Mouse (Mus musculus) intestine, postnatal 0 days (tissue): ENCODE data around the gene Itgb6. TPM values are rescaled to one million over a fixed set of nuclear protein-coding genes. Genes with fewer than 3 reads are reported as not detected.

ENCODE experiments used
- ATAC-seq: fragments of 200-750 bp; cut with Nextera tagmentation; 2 replicates; pipeline ENCODE4 v1.8.0; 2017; ENCODE audit warnings: mild to moderate bottlenecking, moderate TSS enrichment, moderate library complexity
- H3K27ac ChIP-seq: fragments of 300-500 bp; sonication (generic); 2 replicates; pipeline ENCODE4 v1.5.1; 2014; ENCODE audit warnings: mild to moderate bottlenecking, low read depth, low read length, moderate library complexity
- H3K27me3 ChIP-seq: fragments of 300-500 bp; sonication (generic); replicated peaks from 2 replicates; pipeline ENCODE4 v1.6.1; 2014; ENCODE audit warnings: low read length, mixed read lengths; ENCODE audit not compliant: control insufficient read depth, insufficient read depth
- H3K36me3 ChIP-seq: fragments of 300-500 bp; sonication (generic); 2 replicates; pipeline ENCODE4 v1.6.1; 2014; ENCODE audit warnings: mild to moderate bottlenecking, moderate library complexity; ENCODE audit not compliant: control insufficient read depth, insufficient read depth
- H3K4me1 ChIP-seq: fragments of 300-500 bp; sonication (generic); replicated peaks from 2 replicates; pipeline ENCODE4 v1.6.1; 2014; ENCODE audit warnings: antibody characterized with exemption, low read length, mixed read lengths; ENCODE audit not compliant: control insufficient read depth, insufficient read depth
- H3K4me2 ChIP-seq: fragments of 300-500 bp; sonication (generic); replicated peaks from 2 replicates; pipeline ENCODE4 v1.6.1; 2014; ENCODE audit warnings: low read depth, mild to moderate bottlenecking, moderate library complexity
- H3K4me3 ChIP-seq: fragments of 300-500 bp; sonication (generic); 2 replicates; pipeline ENCODE4 v1.5.1; 2014; ENCODE audit warnings: low read depth, low read length
- H3K9ac ChIP-seq: fragments of 300-500 bp; sonication (generic); 2 replicates; pipeline ENCODE4 v1.6.1; 2014; ENCODE audit warnings: mild to moderate bottlenecking, low read depth, low read length
- H3K9me3 ChIP-seq: fragments of 300-500 bp; sonication (generic); 2 replicates; pipeline ENCODE4 v1.6.1; 2016; ENCODE audit warnings: mixed run types; ENCODE audit not compliant: control insufficient read depth
- CTCF ChIP-seq: sonication (generic); IDR thresholded peaks from 2 replicates; pipeline ENCODE4 v1.5.1; 2016; ENCODE audit warnings: low read depth, mild to moderate bottlenecking, control low read depth, antibody characterized with exemption, moderate library complexity
- WGBS: fragments of 180-500 bp; shearing (Covaris S2); extraction: QIAGEN DNeasy Blood & Tissue Kit; methylation state at CpG from one replicate; pipeline ENCODE4 v1.1.7; 2014; 5-methylcytosine and 5-hydroxymethylcytosine counted together
- polyA plus RNA-seq: library from polyadenylated mRNA; unstranded; fragments of >200 nt; fragmentation: Nextera tagmentation; extraction: Ambion mirVana; gene quantifications from 2 replicates; pipeline ENCODE4 v1.2.1, GENCODE M21; 2015

Gene Itgb6
- polyA plus RNA-seq, 1 experiment from 2014 or later, result 10.8 TPM

GRCm38 (mm10) chr2:60714971-60715502, 7.4 kb downstream of the Itgb6 start:
- H3K9me3 ChIP-seq, result no peaks in the 10 kb centered on the region
- TF ChIP-seq CTCF, result no peak
- H3K4me1 ChIP-seq, result peaks cover 9% of the 10 kb centered on the region; the same call in 1 of the 2 replicates
- no peak overlapping the region for H3K4me3 ChIP-seq
- 74% methylated on average over 8 of the region's 8 CpGs for WGBS
- H3K4me2 ChIP-seq, result no peak overlapping the region
- no peaks in the 10 kb centered on the region for H3K27me3 ChIP-seq
- no peak overlapping the region for H3K9ac ChIP-seq
- no peaks in the 10 kb centered on the region for H3K36me3 ChIP-seq
- H3K27ac ChIP-seq, result no peak overlapping the region
- ATAC-seq, result no peak

- WGBS, result 52% methylated on average over 7 of the region's 7 CpGs
- H3K27ac ChIP-seq, result no peak overlapping the region
- no peak overlapping the region for H3K4me3 ChIP-seq
- TF ChIP-seq CTCF, result no peak
- no peak for ATAC-seq
- H3K4me1 ChIP-seq, result peaks cover 9% of the 10 kb centered on the region; the same call in 1 of the 2 replicates
- no peaks in the 10 kb centered on the region for H3K9me3 ChIP-seq
- H3K36me3 ChIP-seq, result no peaks in the 10 kb centered on the region
- H3K9ac ChIP-seq, result no peak overlapping the region
- H3K4me2 ChIP-seq, result no peak overlapping the region
- H3K27me3 ChIP-seq, result no peaks in the 10 kb centered on the region
Observed at GRCm38 (mm10) chr2:60714475-60714874, 8.0 kb downstream of the Itgb6 start.

- Histone ChIP-seq H3K27ac (no peak overlapping the region), H3K4me1 (peaks cover 6% of the 10 kb centered on the region; the same call in 1 of the 2 replicates), H3K4me3 (no peak overlapping the region), H3K27me3 (no peaks in the 10 kb centered on the region), H3K4me2 (no peak overlapping the region), H3K36me3 (no peaks in the 10 kb centered on the region), H3K9me3 (no peaks in the 10 kb centered on the region), H3K9ac (no peak overlapping the region)
- no peak for ATAC-seq
- 33% methylated on average over 8 of the region's 8 CpGs for WGBS
- no peak for TF ChIP-seq CTCF
Observed at GRCm38 (mm10) chr2:60713857-60714256, 8.6 kb downstream of the Itgb6 start.

GRCm38 (mm10) chr2:60712891-60713290, 9.6 kb downstream of the Itgb6 start:
- WGBS, result 83% methylated on average over 5 of the region's 5 CpGs
- no peak for ATAC-seq
- H3K27ac ChIP-seq, result no peak overlapping the region

GRCm38 (mm10) chr2:60712483-60712882, 10.0 kb downstream of the Itgb6 start:
- Histone ChIP-seq H3K9ac (no peak overlapping the region), H3K9me3 (no peaks in the 10 kb centered on the region), H3K4me2 (no peak overlapping the region), H3K4me3 (no peak overlapping the region), H3K4me1 (peaks cover 6% of the 10 kb centered on the region; the same call in 1 of the 2 replicates), H3K27ac (no peak overlapping the region), H3K27me3 (no peaks in the 10 kb centered on the region), H3K36me3 (no peaks in the 10 kb centered on the region)
- 78% methylated on average over 6 of the region's 6 CpGs for WGBS
- TF ChIP-seq CTCF, result no peak
- no peak for ATAC-seq

More at GRCm38 (mm10) chr2:60712891-60713290, 9.6 kb downstream of the Itgb6 start:
- no peaks in the 10 kb centered on the region for H3K36me3 ChIP-seq
- H3K9me3 ChIP-seq, result no peaks in the 10 kb centered on the region
- no peaks in the 10 kb centered on the region for H3K27me3 ChIP-seq
- H3K4me2 ChIP-seq, result no peak overlapping the region
- no peak overlapping the region for H3K9ac ChIP-seq
- TF ChIP-seq CTCF, result no peak
- H3K4me1 ChIP-seq, result peaks cover 6% of the 10 kb centered on the region; the same call in 1 of the 2 replicates
- H3K4me3 ChIP-seq, result no peak overlapping the region

- ATAC-seq, result no peak
Observed at GRCm38 (mm10) chr2:60711098-60711880, 11.2 kb downstream of the Itgb6 start.

More at GRCm38 (mm10) chr2:60711098-60711880, 11.2 kb downstream of the Itgb6 start:
- 0 out of 2 replicates have a peak, but pooled peaks cover 6% of the 10 kb centered on the region for H3K4me1 ChIP-seq
- H3K9ac ChIP-seq, result no peak overlapping the region
- H3K9me3 ChIP-seq, result no peaks in the 10 kb centered on the region
- no peak overlapping the region for H3K4me2 ChIP-seq
- no peak overlapping the region for H3K27ac ChIP-seq
- no peaks in the 10 kb centered on the region for H3K36me3 ChIP-seq
- WGBS, result 65% methylated on average over 7 of the region's 7 CpGs
- H3K27me3 ChIP-seq, result no peaks in the 10 kb centered on the region
- TF ChIP-seq CTCF, result no peak
- no peak overlapping the region for H3K4me3 ChIP-seq
